Mouse (Mus musculus) limb, embryonic 12.5 days (tissue): ENCODE data around the gene Washc4. TPM values are rescaled to one million over a fixed set of nuclear protein-coding genes. Genes with fewer than 3 reads are reported as not detected.
"Not testable (repeated sequence)": the region's sequence is repeated elsewhere in the genome, so short reads cannot be mapped to it uniquely, and the experiment has no call there.

Experiments used
- ATAC-seq: fragments of 200-750 bp; cut with Nextera tagmentation; 2 replicates; pipeline ENCODE4 v1.8.0; 2017; ENCODE audit warnings: low read depth, moderate TSS enrichment; ENCODE audit not compliant: insufficient number of reproducible peaks, insufficient read depth, low FRiP score, low TSS enrichment
- H3K27ac ChIP-seq: fragments of 300-500 bp; sonication (generic); 2 replicates; pipeline ENCODE4 v1.5.1; 2016; ENCODE audit warnings: mild to moderate bottlenecking, moderate library complexity
- H3K27me3 ChIP-seq: fragments of 300-500 bp; sonication (generic); 2 replicates; pipeline ENCODE4 v1.6.1; 2016; ENCODE audit warnings: mild to moderate bottlenecking, moderate library complexity
- H3K36me3 ChIP-seq: fragments of 300-500 bp; sonication (generic); 2 replicates; pipeline ENCODE4 v1.6.1; 2016; ENCODE audit warnings: mild to moderate bottlenecking, moderate library complexity
- H3K4me1 ChIP-seq: fragments of 300-500 bp; sonication (generic); replicated peaks from 2 replicates; pipeline ENCODE4 v1.6.1; 2016
- H3K4me2 ChIP-seq: fragments of 300-500 bp; sonication (generic); 2 replicates; pipeline ENCODE4 v1.6.1; 2016; ENCODE audit warnings: mild to moderate bottlenecking, moderate library complexity
- H3K4me3 ChIP-seq: fragments of 300-500 bp; sonication (generic); replicated peaks from 2 replicates; pipeline ENCODE4 v1.5.1; 2016; ENCODE audit warnings: mild to moderate bottlenecking
- H3K9ac ChIP-seq: fragments of 300-500 bp; sonication (generic); replicated peaks from 2 replicates; pipeline ENCODE4 v1.6.1; 2016; ENCODE audit warnings: mild to moderate bottlenecking, moderate library complexity
- H3K9me3 ChIP-seq: fragments of 300-500 bp; sonication (generic); 2 replicates; pipeline ENCODE4 v1.6.1; 2016; ENCODE audit warnings: mild to moderate bottlenecking, moderate library complexity
- WGBS: fragments of 180-500 bp; shearing (Covaris S2); methylation state at CpG from one replicate; pipeline ENCODE4 v1.1.7; 2016; 5-methylcytosine and 5-hydroxymethylcytosine counted together
- polyA plus RNA-seq: library from polyadenylated mRNA; unstranded; fragments of >200 nt; fragmentation: Nextera tagmentation; extraction: Ambion mirVana; gene quantifications from 2 replicates; pipeline ENCODE4 v1.2.1, GENCODE M21; 2016

Washc4 gene
- 37.3 and 39.1 TPM in 2 replicates for polyA plus RNA-seq

DNA sequence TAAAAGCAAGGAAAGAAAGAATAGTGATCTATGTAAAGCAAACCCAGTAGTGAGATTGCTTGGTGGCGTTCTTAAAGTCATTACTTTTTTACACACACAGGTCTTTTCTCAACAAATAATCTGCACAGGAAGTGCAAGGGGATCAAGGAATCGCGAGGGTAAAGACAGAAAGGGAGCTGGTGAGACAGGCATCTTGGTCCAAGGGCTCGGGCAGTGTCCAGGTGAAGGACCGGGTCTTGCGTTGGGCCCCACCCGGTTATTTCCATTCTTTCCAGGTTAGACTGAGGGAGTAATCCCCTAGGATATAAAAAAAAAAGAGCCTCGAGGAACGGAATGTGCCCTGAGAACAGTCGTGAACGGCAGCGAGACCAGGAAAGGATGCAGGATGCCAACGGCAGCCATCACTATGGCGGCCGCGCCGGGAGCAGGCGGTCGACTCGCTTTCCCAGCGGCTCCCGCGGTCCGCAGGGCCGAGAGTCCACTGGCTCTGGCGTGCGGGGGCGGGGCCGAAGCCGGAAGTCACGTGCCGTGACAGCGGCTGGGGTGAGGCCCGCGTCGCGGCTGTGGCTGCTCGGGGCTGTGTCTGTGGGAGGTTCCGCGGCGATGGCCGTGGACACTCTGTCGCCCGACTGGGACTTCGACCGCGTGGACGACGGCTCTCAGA, at the start of gene Washc4:
Gene Washc4, plus strand, starts transcription at position 314 of the 664 bp plus-strand sequence.
- 2% methylated on average over 48 of the region's 49 CpGs for WGBS
- Histone ChIP-seq H3K9ac (peak within 1 kb of the TSS; percentile 79), H3K4me1 (peaks cover 11% of the 10 kb centered on the region), H3K27ac (peak within 1 kb of the TSS; percentile 76), H3K4me2 (peak within 1 kb of the TSS; percentile 58), H3K36me3 (peaks cover 13% of the 10 kb centered on the region), H3K27me3 (no peaks in the 10 kb centered on the region), H3K4me3 (peak within 1 kb of the TSS; percentile 89), H3K9me3 (no peaks in the 10 kb centered on the region)
- ATAC-seq, result peak; percentile 99

DNA sequence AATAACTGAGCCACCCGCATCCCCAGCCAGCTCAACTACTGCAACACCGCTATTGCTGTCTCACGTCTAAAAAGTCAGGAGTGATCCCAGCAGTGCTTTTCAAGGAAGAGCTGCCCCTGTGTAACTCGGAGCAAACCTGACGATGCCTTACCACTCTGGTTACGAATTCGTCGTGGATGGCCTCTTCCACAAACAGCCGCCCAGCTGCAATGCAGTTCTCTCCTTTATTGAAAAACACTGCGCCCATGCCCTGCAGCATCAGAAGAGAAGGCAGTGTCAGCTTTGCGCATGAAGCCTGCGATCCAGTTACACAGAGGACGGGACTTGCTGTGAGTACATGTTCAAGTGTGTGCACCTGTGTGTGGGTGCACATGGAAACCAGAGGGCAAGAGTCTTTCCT, 46.2 kb upstream of the Washc4 start:
- no peaks in the 10 kb centered on the region for H3K4me1 ChIP-seq
- no peak for ATAC-seq
- no peak overlapping the region for H3K27ac ChIP-seq
- H3K9me3 ChIP-seq, result no peaks in the 10 kb centered on the region
- H3K4me2 ChIP-seq, result no peak overlapping the region
- H3K9ac ChIP-seq, result no peak overlapping the region
- no peaks in the 10 kb centered on the region for H3K27me3 ChIP-seq
- H3K4me3 ChIP-seq, result no peak overlapping the region
- 87% methylated on average over 13 of the region's 13 CpGs for WGBS
- H3K36me3 ChIP-seq, result no peaks in the 10 kb centered on the region

DNA sequence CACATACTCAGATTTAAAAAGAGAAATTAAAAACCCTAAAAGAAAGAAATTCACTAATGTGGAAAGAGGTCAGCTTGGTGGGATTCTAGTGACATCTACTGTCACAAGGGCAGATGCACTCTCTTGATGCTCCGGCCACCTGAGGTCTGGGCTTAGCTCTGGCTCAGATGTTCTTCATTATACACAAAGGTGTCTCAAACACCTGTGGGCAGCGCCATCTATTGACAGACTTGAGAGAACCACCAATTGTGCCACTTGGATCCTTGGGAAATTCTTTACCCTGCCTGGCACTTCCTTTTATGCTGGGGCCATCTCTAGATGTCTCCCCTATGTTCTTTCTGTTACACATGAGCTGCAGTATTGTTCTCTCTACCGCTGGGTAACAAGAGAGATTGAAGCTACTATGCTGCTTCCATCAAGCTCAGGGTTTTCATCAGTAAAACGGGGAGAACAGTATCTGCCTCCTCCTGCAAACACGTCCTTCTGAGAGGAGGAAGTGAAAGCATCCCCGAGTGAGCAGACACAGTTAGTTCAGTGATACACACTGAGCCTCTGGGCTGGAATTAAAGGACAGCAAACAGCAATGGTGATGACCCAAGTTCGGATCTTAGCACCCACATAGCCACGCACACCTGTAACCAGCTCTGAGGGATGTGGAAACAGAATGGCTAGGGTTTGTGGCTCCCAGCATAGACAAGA, 34.4 kb upstream of the Washc4 start:
- 63% methylated on average over 8 of the region's 8 CpGs for WGBS
- H3K27me3 ChIP-seq, result no peaks in the 10 kb centered on the region
- no peak for ATAC-seq
- H3K4me2 ChIP-seq, result no peak overlapping the region
- peaks cover 6% of the 10 kb centered on the region; the same call in 1 of the 2 replicates for H3K9me3 ChIP-seq
- no peak overlapping the region for H3K27ac ChIP-seq
- H3K4me1 ChIP-seq, result no peaks in the 10 kb centered on the region
- no peak overlapping the region for H3K4me3 ChIP-seq
- no peak overlapping the region for H3K9ac ChIP-seq
- H3K36me3 ChIP-seq, result no peaks in the 10 kb centered on the region

- H3K27me3 ChIP-seq, result no peaks in the 10 kb centered on the region
- H3K27ac ChIP-seq, result no peak overlapping the region
- no peaks in the 10 kb centered on the region for H3K36me3 ChIP-seq
- no peaks in the 10 kb centered on the region for H3K4me1 ChIP-seq
- H3K4me2 ChIP-seq, result no peak overlapping the region
- 82% methylated on average over 5 of the region's 5 CpGs for WGBS
- H3K9me3 ChIP-seq, result peaks cover 6% of the 10 kb centered on the region; the same call in 1 of the 2 replicates
- no peak overlapping the region for H3K9ac ChIP-seq
- no peak overlapping the region for H3K4me3 ChIP-seq
- no peak for ATAC-seq
Observed at GRCm38 (mm10) chr10:83511304-83511703, 32.2 kb upstream of the Washc4 start.

- no peak for ATAC-seq
- WGBS, result 86% methylated on average over 8 of the region's 8 CpGs
- Histone ChIP-seq H3K9ac (no peak overlapping the region), H3K36me3 (no peaks in the 10 kb centered on the region), H3K4me1 (no peaks in the 10 kb centered on the region), H3K27me3 (no peaks in the 10 kb centered on the region), H3K4me3 (no peak overlapping the region), H3K4me2 (no peak overlapping the region), H3K27ac (no peak overlapping the region), H3K9me3 (peaks cover 6% of the 10 kb centered on the region; the same call in 1 of the 2 replicates)
Observed at GRCm38 (mm10) chr10:83513736-83514135, 29.8 kb upstream of the Washc4 start.

- Histone ChIP-seq H3K4me2 (no peak overlapping the region), H3K36me3 (no peaks in the 10 kb centered on the region), H3K9me3 (no peaks in the 10 kb centered on the region), H3K27me3 (no peaks in the 10 kb centered on the region), H3K9ac (no peak overlapping the region), H3K4me1 (no peaks in the 10 kb centered on the region), H3K4me3 (no peak overlapping the region), H3K27ac (no peak overlapping the region)
- 85% methylated on average over 4 of the region's 4 CpGs for WGBS
- ATAC-seq, result no peak
Observed at GRCm38 (mm10) chr10:83520990-83521389, 22.6 kb upstream of the Washc4 start.

- not testable (repeated sequence) for H3K4me2 ChIP-seq, H3K4me3 ChIP-seq, H3K36me3 ChIP-seq, H3K9me3 ChIP-seq, H3K27me3 ChIP-seq, H3K27ac ChIP-seq, H3K9ac ChIP-seq, ATAC-seq, H3K4me1 ChIP-seq
Observed at GRCm38 (mm10) chr10:83524238-83524637, 19.3 kb upstream of the Washc4 start.

DNA sequence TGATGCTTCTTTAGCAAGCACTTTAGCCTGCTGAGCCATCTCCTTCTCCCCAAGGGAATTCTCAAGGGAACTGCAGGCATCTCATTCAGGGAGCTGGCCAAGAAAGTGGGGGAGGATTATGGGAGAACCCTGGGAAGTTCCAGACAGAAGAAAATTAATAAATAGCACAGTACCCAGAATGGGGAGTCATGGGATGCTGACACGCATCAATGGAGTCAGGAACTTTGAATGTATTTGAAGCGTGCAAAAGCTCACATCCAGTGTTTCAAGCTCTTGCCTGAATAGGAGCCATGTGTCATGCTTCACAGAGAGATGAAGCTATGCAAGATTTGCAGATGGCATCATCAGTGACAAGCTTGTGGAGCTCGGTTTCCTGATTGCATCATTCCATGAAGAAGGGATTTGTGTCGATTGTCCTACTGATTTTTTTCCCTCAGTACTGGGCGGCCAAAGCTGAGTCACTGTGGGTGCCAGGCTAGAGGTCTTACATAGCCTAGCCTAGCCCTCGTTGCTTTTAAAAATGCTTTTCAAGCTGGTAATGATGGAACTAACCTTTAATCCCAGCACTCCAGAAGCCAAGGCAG, 13.1 kb upstream of the Washc4 start:
- Histone ChIP-seq H3K36me3 (no peaks in the 10 kb centered on the region), H3K9ac (no peak overlapping the region), H3K27ac (no peak overlapping the region), H3K4me2 (no peak overlapping the region), H3K4me1 (no peaks in the 10 kb centered on the region), H3K4me3 (no peak overlapping the region), H3K27me3 (peaks cover 24% of the 10 kb centered on the region), H3K9me3 (no peaks in the 10 kb centered on the region)
- 85% methylated on average over 6 of the region's 6 CpGs for WGBS
- no peak for ATAC-seq

- Histone ChIP-seq H3K9ac (peak overlapping the region; percentile 61), H3K27ac (no peak overlapping the region), H3K9me3 (no peaks in the 10 kb centered on the region), H3K27me3 (peaks cover 27% of the 10 kb centered on the region), H3K4me1 (no peaks in the 10 kb centered on the region), H3K4me2 (peak overlapping the region; percentile 97), H3K36me3 (no peaks in the 10 kb centered on the region), H3K4me3 (peak overlapping the region; percentile 57)
- peak; percentile 67 for ATAC-seq
- 5% methylated on average over 27 of the region's 27 CpGs for WGBS
Observed at GRCm38 (mm10) chr10:83533258-83533909, 10.2 kb upstream of the Washc4 start.

DNA sequence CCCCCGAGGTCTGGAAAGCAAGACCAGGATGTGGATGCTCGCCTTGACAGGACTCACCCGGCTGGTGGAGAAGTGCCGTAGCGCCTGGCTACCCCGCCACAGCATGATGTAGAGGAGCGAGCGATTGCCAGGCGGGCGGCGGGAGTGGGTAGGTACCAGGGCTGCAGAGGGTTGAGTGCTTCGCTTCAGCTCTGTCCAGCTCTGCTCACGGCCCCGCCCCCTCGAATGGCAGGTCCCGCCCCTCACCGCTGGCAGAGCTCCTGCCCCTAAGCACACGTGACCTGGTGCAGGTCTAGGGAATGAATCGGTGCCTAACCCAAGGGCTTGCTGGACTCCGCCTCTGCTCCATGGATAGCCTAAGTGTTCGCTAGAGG, 9.7 kb upstream of the Washc4 start, which contains the start of gene Aldh1l2:
Gene Aldh1l2, minus strand, starts transcription at position 231 of the 374 bp plus-strand sequence.
- peak within 1 kb of the TSS; percentile 97 for H3K4me2 ChIP-seq
- no peaks in the 10 kb centered on the region for H3K9me3 ChIP-seq
- peak; percentile 90 for ATAC-seq
- H3K27ac ChIP-seq, result no peak within 1 kb of the TSS
- H3K4me3 ChIP-seq, result peak within 1 kb of the TSS; percentile 57
- H3K9ac ChIP-seq, result peak within 1 kb of the TSS; percentile 61
- H3K4me1 ChIP-seq, result no peaks in the 10 kb centered on the region
- WGBS, result under 1% methylated on average over 21 of the region's 21 CpGs
- peaks cover 27% of the 10 kb centered on the region for H3K27me3 ChIP-seq
- no peaks in the 10 kb centered on the region for H3K36me3 ChIP-seq

GRCm38 (mm10) chr10:83536436-83536835, 7.1 kb upstream of the Washc4 start:
- Histone ChIP-seq H3K36me3 (no peaks in the 10 kb centered on the region), H3K4me2 (no peak overlapping the region), H3K4me3 (no peak overlapping the region), H3K4me1 (no peaks in the 10 kb centered on the region), H3K27me3 (peaks cover 27% of the 10 kb centered on the region), H3K9ac (no peak overlapping the region), H3K27ac (no peak overlapping the region), H3K9me3 (no peaks in the 10 kb centered on the region)
- 15% methylated on average over 1 of the region's 1 CpGs for WGBS
- no peak for ATAC-seq
